Mouse (Mus musculus): Measurements from ENCODE around the gene Gm49355.

GRCm38 (mm10) chr14:12348089-12348488, 64.3 kb downstream of the Gm49355 start, which contains the start of gene Fezf2:
- no peak for TF ChIP-seq CTCF (IDR thresholded peaks at IDR 0.05; ENCODE audit: low read depth, low read length)
- TF ChIP-seq POLR2A (IDR thresholded peaks at IDR 0.05; ENCODE audit: extremely low read depth, insufficient read depth, low read length) = no peak
